Mouse (Mus musculus): Measurements from ENCODE around the gene Lrrc27.

DNA sequence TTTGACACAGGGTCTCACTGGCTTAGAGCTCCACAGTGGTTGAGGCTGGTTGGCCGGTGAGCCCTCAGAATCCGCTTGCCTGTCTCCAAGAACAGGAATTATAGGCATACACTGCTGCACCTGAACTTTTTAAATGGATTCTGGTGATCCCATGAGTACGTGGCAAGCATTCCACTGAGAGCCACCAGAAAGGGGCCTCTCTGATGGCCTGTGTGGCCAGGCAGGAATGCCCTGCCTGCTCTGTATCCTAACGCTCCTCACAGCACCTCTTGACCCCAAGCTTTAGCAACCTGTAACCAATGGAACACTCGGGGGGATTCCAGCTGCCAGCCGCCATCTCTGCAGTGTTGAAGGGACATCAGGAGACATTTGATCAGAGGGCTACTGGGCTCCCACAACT, 1.0 kb upstream of the Lrrc27 start:
- TF ChIP-seq CTCF (IDR thresholded peaks at IDR 0.05; ENCODE audit: low read depth) (no peak), EP300 (optimal IDR thresholded peaks at IDR 0.05) (no peak)
